Mouse (Mus musculus): ENCODE measurements around the gene Igfbp2. TPM values are rescaled to one million over a fixed set of nuclear protein-coding genes. Genes with fewer than 3 reads are reported as not detected.

The Igfbp2 gene
- 429 and 434 TPM in 2 replicates for polyA plus RNA-seq (2016; fragmentation: Nextera tagmentation; extraction: Ambion mirVana)

DNA sequence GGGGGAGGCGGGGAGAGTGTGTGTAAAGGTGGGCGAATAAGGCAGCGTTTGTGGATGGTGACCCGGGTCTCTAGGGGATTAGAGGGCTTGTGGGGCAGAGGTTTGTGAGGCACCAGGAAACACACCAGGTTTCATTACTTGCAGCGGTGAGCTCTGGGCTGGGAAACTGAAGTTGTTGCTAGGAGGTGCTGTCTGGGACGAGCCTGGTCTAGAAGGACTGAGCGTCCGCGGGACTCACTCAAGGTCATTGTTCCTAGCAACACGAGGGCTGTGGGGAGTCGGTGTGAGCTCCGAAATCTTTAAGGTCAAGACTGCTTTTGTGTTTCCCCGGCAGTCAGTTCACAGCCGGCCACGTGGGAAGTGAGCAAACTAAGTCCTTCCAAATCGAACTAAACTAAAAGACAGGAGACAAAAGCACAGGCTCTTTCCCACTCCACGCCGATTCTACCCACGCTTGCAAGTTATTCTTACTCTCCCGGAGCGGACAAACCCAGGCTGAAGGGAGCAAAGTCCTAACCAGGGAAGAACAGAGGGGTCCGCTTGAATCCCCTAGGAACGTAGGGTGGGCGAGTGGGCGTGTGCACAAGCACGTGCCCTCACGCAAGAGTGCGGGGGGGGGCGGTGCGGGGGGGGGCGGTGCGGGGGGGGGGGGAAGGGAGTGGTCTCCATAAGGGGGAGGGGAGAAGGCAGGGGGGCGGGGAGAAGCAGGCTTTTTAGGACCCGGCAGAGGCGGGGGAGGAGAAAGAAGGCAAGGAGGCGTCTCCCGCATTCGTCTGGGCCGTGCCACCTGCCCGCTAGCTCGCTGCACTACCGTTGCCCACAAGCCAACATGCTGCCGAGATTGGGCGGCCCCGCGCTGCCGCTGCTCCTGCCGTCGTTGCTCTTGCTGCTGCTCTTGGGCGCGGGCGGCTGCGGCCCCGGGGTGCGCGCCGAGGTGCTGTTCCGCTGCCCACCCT lies at the start of gene Igfbp2:
Gene Igfbp2, plus strand, starts transcription at position 753 of the 956 bp plus-strand sequence.
- H3K4me1 ChIP-seq: peaks cover 34% of the 10 kb centered on the region
- WGBS: under 1% methylated on average over 51 of the region's 58 CpGs
- H3K36me3 ChIP-seq: no peaks in the 10 kb centered on the region
- no peaks in the 10 kb centered on the region for H3K9me3 ChIP-seq
- H3K9ac ChIP-seq: peak within 1 kb of the TSS; percentile 85
- H3K4me3 ChIP-seq: peak within 1 kb of the TSS; percentile 79
- peak; percentile 62 for ATAC-seq (ENCODE audit: insufficient number of reproducible peaks, insufficient read depth, low FRiP score, low TSS enrichment)
- H3K4me2 ChIP-seq (replicated peaks): peak within 1 kb of the TSS; percentile 97
- peak within 1 kb of the TSS; percentile 87 for H3K27ac ChIP-seq
- no peaks in the 10 kb centered on the region for H3K27me3 ChIP-seq

DNA sequence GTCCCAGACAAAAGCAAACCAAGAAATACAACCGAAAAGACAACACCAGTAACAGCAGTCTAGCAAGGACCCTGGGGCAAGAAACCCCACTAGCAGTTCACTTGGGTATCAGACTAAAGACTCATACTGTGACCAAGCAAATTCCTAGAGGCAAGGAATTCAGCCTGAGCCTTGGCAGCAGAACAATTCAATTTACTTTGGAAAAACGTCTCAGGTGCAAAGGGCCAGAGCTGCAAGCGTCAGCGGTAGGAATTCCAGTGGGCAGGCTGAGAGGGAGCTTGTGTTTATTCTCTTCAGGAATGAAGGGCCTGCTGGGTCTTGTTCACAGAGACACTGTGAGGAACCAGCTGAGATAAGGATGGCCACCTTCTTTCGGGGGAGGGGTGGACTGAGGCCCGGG lies 45.5 kb upstream of the Igfbp2 start:
- WGBS: 29% methylated on average over 6 of the region's 6 CpGs
- Histone ChIP-seq H3K4me1 (peaks cover 12% of the 10 kb centered on the region; the same call in 1 of the 2 replicates), H3K27ac (0 out of 2 replicates have a peak overlapping the region, but pooled peaks have one; percentile 2), H3K9ac (no peak overlapping the region), H3K9me3 (no peaks in the 10 kb centered on the region), H3K36me3 (no peaks in the 10 kb centered on the region), H3K4me3 (no peak overlapping the region), H3K27me3 (no peaks in the 10 kb centered on the region), H3K4me2 (replicated peaks) (no peak overlapping the region)
- ATAC-seq (ENCODE audit: insufficient number of reproducible peaks, insufficient read depth, low FRiP score, low TSS enrichment): no peak

DNA sequence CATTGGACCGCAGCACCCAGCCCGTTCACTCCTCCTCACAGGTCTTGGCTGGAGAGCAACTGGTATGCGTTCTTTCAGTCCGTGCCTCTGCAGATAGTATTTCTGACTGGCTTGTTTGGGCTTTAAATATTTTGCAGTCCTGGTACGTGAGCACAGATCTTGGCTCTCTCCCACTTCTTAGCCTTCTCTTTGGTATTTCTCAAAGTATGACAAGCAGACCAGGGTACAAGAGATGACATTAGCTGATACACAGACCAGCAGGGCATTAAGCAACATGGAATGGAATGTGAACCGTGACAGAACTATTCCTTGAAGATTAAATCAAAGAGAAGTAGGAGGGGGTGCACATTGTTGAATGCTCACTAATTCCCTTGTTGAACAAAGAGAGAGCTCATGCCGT lies 43.6 kb upstream of the Igfbp2 start:
- Histone ChIP-seq H3K4me1 (peaks cover 12% of the 10 kb centered on the region; the same call in 1 of the 2 replicates), H3K9ac (no peak overlapping the region), H3K4me2 (replicated peaks) (no peak overlapping the region), H3K27ac (no peak overlapping the region), H3K4me3 (no peak overlapping the region), H3K36me3 (no peaks in the 10 kb centered on the region), H3K9me3 (no peaks in the 10 kb centered on the region), H3K27me3 (no peaks in the 10 kb centered on the region)
- WGBS: 31% methylated on average over 7 of the region's 7 CpGs
- peak; percentile 63; the same call in 1 of the 2 replicates for ATAC-seq (ENCODE audit: insufficient number of reproducible peaks, insufficient read depth, low FRiP score, low TSS enrichment)

DNA sequence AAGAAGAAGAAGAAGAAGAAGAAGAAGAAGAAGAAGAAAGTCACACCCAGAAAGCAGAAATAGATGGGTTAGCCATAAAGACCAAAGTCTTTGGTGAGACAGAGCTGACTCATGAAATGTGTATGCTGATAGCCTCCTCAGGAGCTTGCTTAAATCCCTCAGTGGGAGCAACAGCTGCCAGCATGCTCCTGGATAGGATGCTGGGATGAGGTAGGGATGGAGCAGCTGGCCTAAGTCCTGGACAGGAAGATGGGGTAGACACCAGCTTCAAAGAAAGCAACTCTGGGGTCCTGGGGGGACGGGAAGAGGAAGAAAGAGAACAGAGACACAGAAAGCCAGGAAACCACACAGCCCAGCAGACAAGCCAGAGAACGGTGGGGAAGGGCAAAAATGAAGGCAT lies 41.0 kb upstream of the Igfbp2 start:
- 67% methylated on average over 2 of the region's 2 CpGs for WGBS
- ATAC-seq (ENCODE audit: insufficient number of reproducible peaks, insufficient read depth, low FRiP score, low TSS enrichment): no peak
- Histone ChIP-seq H3K4me2 (replicated peaks) (no peak overlapping the region), H3K4me1 (peaks cover 12% of the 10 kb centered on the region; the same call in 1 of the 2 replicates), H3K27me3 (no peaks in the 10 kb centered on the region), H3K9me3 (no peaks in the 10 kb centered on the region), H3K36me3 (no peaks in the 10 kb centered on the region), H3K9ac (no peak overlapping the region), H3K27ac (no peak overlapping the region), H3K4me3 (no peak overlapping the region)

DNA sequence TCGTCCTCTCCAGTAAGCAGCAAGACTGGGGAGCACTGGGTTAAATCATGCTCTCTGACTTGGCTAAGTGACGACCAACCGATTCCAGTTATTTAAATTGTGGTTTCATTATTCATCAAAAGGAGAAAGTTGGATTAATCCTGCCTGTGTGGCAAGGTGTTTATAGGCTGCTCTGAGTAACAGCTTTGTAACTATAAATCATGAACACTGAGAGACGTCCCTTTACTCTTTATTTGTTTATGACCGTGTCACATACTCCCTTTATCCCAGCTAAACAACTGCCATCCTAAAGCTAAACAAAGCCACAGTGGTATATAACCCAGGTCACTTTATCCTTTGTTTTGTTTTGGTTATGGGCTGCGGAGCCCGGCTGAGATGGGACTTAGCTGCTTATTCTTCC lies 40.3 kb upstream of the Igfbp2 start:
- WGBS: 45% methylated on average over 7 of the region's 7 CpGs

DNA sequence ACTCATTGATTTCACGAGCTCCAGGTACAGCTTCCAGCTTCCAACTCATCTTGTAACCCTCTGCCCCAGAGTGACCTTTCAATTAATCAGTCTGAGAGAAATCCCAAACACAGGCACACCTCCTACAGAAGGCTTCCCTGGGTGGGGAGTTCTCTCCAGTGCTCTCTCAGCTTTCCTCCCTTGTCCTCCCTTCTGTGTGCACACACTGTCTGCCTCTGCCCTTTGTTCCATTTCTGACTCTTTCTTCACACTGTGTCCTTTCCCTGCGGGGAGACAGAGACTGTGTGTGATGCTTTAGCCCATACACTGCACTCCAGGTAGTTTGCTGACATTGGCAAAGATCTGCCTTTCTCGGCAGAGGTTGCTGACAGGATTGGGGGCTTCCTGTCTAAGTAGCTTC lies 33.6 kb upstream of the Igfbp2 start:
- H3K27ac ChIP-seq: no peak overlapping the region
- 44% methylated on average over 3 of the region's 3 CpGs for WGBS
- peaks cover 12% of the 10 kb centered on the region; the same call in 1 of the 2 replicates for H3K4me1 ChIP-seq

More for the DNA sequence above, 40.3 kb upstream of the Igfbp2 start:
- H3K27me3 ChIP-seq: no peaks in the 10 kb centered on the region
- H3K4me1 ChIP-seq: peaks cover 11% of the 10 kb centered on the region; the same call in 1 of the 2 replicates
- ATAC-seq (ENCODE audit: insufficient number of reproducible peaks, insufficient read depth, low FRiP score, low TSS enrichment): no peak
- H3K4me3 ChIP-seq: no peak overlapping the region
- no peaks in the 10 kb centered on the region for H3K36me3 ChIP-seq
- no peak overlapping the region for H3K4me2 ChIP-seq (replicated peaks)
- no peak overlapping the region for H3K27ac ChIP-seq
- no peak overlapping the region for H3K9ac ChIP-seq
- H3K9me3 ChIP-seq: no peaks in the 10 kb centered on the region

DNA sequence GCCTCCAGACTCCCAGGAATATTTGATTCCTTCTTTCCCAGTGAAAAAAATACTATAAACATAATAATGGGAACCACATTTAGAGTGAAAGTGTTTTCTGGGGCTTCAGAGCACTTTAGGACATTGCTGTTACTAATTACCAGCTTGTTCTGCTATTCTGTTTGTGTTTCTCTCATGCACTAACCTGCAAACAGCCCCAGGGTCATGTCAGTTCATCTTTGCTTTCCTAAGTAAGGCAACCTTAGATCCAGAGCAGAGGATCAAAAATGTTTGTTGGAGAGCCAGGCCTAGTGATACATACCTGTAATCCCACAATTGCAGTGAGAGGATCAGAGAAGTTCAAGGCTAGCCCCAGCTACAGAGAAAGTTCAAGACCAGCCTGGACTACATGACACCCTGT lies 32.6 kb upstream of the Igfbp2 start:
- Histone ChIP-seq H3K27ac (0 out of 2 replicates have a peak overlapping the region, but pooled peaks have one; percentile 41), H3K9ac (no peak overlapping the region), H3K36me3 (no peaks in the 10 kb centered on the region), H3K4me1 (peaks cover 12% of the 10 kb centered on the region; the same call in 1 of the 2 replicates), H3K4me2 (replicated peaks) (no peak overlapping the region), H3K27me3 (no peaks in the 10 kb centered on the region), H3K4me3 (no peak overlapping the region), H3K9me3 (no peaks in the 10 kb centered on the region)
- no peak for ATAC-seq (ENCODE audit: insufficient number of reproducible peaks, insufficient read depth, low FRiP score, low TSS enrichment)

More for the DNA sequence above, 33.6 kb upstream of the Igfbp2 start:
- Histone ChIP-seq H3K4me3 (no peak overlapping the region), H3K36me3 (no peaks in the 10 kb centered on the region), H3K9ac (no peak overlapping the region), H3K27me3 (no peaks in the 10 kb centered on the region), H3K9me3 (no peaks in the 10 kb centered on the region), H3K4me2 (replicated peaks) (no peak overlapping the region)
- no peak for ATAC-seq (ENCODE audit: insufficient number of reproducible peaks, insufficient read depth, low FRiP score, low TSS enrichment)

DNA sequence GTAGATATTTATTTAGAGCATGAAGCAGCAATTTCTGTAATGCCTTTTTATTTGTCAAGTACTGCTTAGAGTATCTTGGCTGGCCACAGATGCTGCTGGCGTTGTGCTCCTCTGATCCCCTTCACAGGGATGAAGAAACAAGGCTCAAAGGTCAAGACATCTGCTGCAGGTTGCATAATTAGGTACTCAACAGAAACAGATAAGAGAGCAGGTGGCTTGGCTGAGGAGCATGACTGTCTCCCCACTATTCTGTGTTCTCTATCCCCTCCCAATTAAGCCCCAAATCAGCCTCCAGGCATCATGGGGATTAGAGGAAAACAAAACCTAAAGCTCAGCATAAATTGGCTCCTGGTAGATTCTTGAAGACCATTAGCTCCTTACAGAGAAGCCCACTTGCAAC lies 32.0 kb upstream of the Igfbp2 start:
- H3K4me3 ChIP-seq: no peak overlapping the region
- no peaks in the 10 kb centered on the region for H3K36me3 ChIP-seq
- no peak overlapping the region for H3K4me2 ChIP-seq (replicated peaks)
- H3K27me3 ChIP-seq: no peaks in the 10 kb centered on the region
- WGBS: 31% methylated on average over 1 of the region's 1 CpGs
- no peak for ATAC-seq (ENCODE audit: insufficient number of reproducible peaks, insufficient read depth, low FRiP score, low TSS enrichment)
- no peak overlapping the region for H3K9ac ChIP-seq
- no peak overlapping the region for H3K27ac ChIP-seq
- no peaks in the 10 kb centered on the region for H3K9me3 ChIP-seq
- peaks cover 12% of the 10 kb centered on the region; the same call in 1 of the 2 replicates for H3K4me1 ChIP-seq

DNA sequence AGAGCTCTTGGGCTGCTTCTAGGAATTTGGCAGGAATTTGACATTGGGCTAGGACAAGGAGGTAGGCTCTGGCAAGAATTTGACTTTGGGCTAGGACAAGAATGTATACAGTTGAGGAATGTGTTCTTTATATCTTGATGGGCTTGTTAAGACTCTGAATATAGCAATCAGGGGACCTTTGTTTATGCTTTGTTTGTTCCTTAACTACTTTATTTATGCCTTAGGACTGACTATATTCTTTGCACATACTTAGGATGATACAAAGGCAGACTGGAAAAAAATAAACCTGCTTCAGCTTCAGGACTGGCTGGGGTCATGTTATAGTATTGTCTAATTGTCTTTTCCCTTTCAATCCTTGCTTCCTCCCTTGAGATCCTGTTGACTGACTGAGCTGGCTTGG lies 31.1 kb upstream of the Igfbp2 start:
- no peaks in the 10 kb centered on the region for H3K27me3 ChIP-seq
- no peak for ATAC-seq (ENCODE audit: insufficient number of reproducible peaks, insufficient read depth, low FRiP score, low TSS enrichment)
- H3K36me3 ChIP-seq: no peaks in the 10 kb centered on the region
- H3K27ac ChIP-seq: no peak overlapping the region
- no peak overlapping the region for H3K4me3 ChIP-seq
- no peaks in the 10 kb centered on the region for H3K9me3 ChIP-seq
- no peak overlapping the region for H3K4me2 ChIP-seq (replicated peaks)
- no peak overlapping the region for H3K9ac ChIP-seq
- H3K4me1 ChIP-seq: peaks cover 12% of the 10 kb centered on the region; the same call in 1 of the 2 replicates

DNA sequence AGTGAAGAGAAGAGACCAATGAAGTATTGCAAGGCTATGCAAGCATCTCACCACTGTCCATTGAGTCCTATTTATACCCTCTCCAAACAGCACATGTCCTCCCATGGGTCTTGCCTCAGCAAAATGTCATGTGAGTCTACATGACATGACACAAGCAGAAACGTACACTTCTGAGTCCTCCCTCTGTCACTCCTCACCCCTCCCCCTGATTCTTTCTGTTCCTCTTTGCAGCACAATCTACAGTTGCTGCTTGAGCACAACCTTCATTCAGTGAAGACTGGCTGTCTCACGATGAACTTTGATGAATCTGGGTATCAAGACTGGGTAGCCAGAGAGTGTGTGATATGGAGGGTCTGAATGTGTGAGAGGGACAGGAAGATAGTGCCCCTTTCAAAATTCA lies 28.2 kb upstream of the Igfbp2 start:
- no peak overlapping the region for H3K9ac ChIP-seq
- peaks cover 7% of the 10 kb centered on the region; the same call in 1 of the 2 replicates for H3K4me1 ChIP-seq
- 82% methylated on average over 2 of the region's 2 CpGs for WGBS
- H3K36me3 ChIP-seq: no peaks in the 10 kb centered on the region
- H3K27ac ChIP-seq: no peak overlapping the region
- no peaks in the 10 kb centered on the region for H3K27me3 ChIP-seq
- no peaks in the 10 kb centered on the region for H3K9me3 ChIP-seq
- no peak for ATAC-seq (ENCODE audit: insufficient number of reproducible peaks, insufficient read depth, low FRiP score, low TSS enrichment)
- no peak overlapping the region for H3K4me3 ChIP-seq
- no peak overlapping the region for H3K4me2 ChIP-seq (replicated peaks)

DNA sequence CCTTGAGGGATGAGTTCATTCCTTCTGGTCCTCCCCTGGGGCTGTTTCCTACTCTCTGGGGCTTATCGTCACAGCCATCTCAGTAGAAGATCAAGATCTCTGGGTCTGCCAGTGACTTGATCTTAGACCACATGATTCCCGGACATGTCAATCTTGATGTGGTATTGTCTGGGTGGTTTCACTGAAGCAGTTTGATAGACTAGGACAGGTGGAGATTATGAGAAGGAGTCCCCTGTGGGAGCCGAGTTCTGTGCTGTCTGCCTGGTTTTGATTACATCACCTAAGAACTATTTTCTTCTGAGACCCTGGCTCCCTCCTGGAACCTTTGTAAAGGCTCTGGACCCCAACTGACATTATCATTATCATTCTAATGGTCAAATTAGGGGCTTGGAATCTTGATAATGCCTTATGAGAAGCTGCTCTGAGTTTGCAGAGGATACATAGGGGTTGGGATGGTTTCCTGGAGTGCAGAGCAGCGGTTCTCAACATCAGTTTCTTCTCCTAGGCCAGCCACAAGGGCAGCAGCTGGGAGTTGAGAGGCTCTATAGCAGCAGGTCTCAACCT lies 27.1 kb upstream of the Igfbp2 start:
- WGBS: 62% methylated on average over 4 of the region's 4 CpGs
- ATAC-seq (ENCODE audit: insufficient number of reproducible peaks, insufficient read depth, low FRiP score, low TSS enrichment): no peak
- Histone ChIP-seq H3K4me3 (no peak overlapping the region), H3K9ac (no peak overlapping the region), H3K27ac (no peak overlapping the region), H3K9me3 (no peaks in the 10 kb centered on the region), H3K4me2 (replicated peaks) (no peak overlapping the region), H3K4me1 (no peaks in the 10 kb centered on the region), H3K27me3 (no peaks in the 10 kb centered on the region), H3K36me3 (no peaks in the 10 kb centered on the region)

DNA sequence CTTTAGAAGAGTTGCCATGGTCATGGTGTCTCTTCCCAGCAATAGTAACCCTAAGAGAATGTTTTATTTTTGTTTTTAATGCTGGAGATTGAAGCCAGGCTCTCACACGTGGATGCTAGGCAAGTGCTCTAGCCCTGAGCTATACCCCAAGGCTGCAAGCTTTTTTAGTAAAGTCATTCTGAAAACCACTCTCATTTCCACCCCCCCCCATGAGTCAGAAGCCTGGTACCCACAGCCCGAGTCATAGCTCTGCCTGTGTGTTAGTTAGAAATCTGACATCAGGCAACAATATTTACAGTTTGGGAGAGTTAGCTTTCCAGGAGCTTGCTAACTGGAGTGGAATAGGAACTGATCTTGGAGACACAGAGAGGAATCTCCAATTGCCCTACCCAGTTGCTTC lies 25.9 kb upstream of the Igfbp2 start:
- 80% methylated on average over 2 of the region's 2 CpGs for WGBS
- no peaks in the 10 kb centered on the region for H3K36me3 ChIP-seq

More for the DNA sequence above, 25.9 kb upstream of the Igfbp2 start:
- no peaks in the 10 kb centered on the region for H3K4me1 ChIP-seq
- no peak overlapping the region for H3K9ac ChIP-seq
- H3K4me2 ChIP-seq (replicated peaks): no peak overlapping the region
- no peak for ATAC-seq (ENCODE audit: insufficient number of reproducible peaks, insufficient read depth, low FRiP score, low TSS enrichment)
- H3K9me3 ChIP-seq: no peaks in the 10 kb centered on the region
- no peak overlapping the region for H3K27ac ChIP-seq
- H3K27me3 ChIP-seq: no peaks in the 10 kb centered on the region
- no peak overlapping the region for H3K4me3 ChIP-seq
